Mouse (Mus musculus) kidney, postnatal 25 days (tissue): ENCODE measurements around the gene Jade3.
A peak's percentile ranks its signal among the peaks of the same experiment; 100 is the strongest.

Experiments used
- DNase-seq, 2 experiments: peaks; one replicate each; pipeline ENCODE4 v3.0.0; 2021; ENCODE audit warnings: mixed read lengths in 2 of 2

Gene Jade3

GRCm38 (mm10) chrX:20548011-20548879 lies 122.8 kb downstream of the Jade3 start:
- peak; percentile 11 to 50 for DNase-seq

GRCm38 (mm10) chrX:20548880-20549440 lies 123.5 kb downstream of the Jade3 start:
- DNase-seq, result peak; percentile 27 to 56

- DNase-seq, result no peak
Observed at GRCm38 (mm10) chrX:20549532-20549931, 124.0 kb downstream of the Jade3 start, which contains the start of gene Rgn. Gene Rgn, plus strand, starts transcription at chrX:20549787.

- no peak for DNase-seq
Observed at GRCm38 (mm10) chrX:20552199-20552598, 126.7 kb downstream of the Jade3 start.

GRCm38 (mm10) chrX:20561846-20562245 lies 136.4 kb downstream of the Jade3 start:
- no peak for DNase-seq

- DNase-seq, result no peak
Observed at GRCm38 (mm10) chrX:20563941-20564340, 138.5 kb downstream of the Jade3 start.
